Mouse (Mus musculus): Measurements from ENCODE around the gene Spef1.

GRCm38 (mm10) chr2:131187602-131187922 is 480 bp upstream of the Spef1 start:
- TF ChIP-seq CTCF (IDR thresholded peaks at IDR 0.05; ENCODE audit: low read depth) = no peak
- TF ChIP-seq EP300 (IDR thresholded peaks at IDR 0.05; ENCODE audit: low read depth) = no peak
